Mouse (Mus musculus) R1 (cell line): ENCODE measurements at regions not wholly inside any gene's neighbourhood (a gene's known extent, or its start where the extent isn't known, plus 50 kb on each side); places are given as distances from the start of the nearest gene placed in this dataset.

ENCODE experiments used
- DNase-seq: peaks from one replicate; pipeline ENCODE4 v3.0.0-alpha.2; 2018; ENCODE audit warnings: low read depth, low spot score

GRCm38 (mm10) chr10:87722244-87722643 lies 135.8 kb upstream of the Igf1 start:
- no peak for DNase-seq

- no peak for DNase-seq
Observed at GRCm38 (mm10) chr10:87732658-87733057, 125.4 kb upstream of the Igf1 start.

- no peak for DNase-seq
Observed at GRCm38 (mm10) chr10:87733241-87733640, 124.8 kb upstream of the Igf1 start.

GRCm38 (mm10) chr10:87740323-87740722 lies 117.7 kb upstream of the Igf1 start:
- DNase-seq: peak; percentile 2

- no peak for DNase-seq
Observed at GRCm38 (mm10) chr10:87742766-87743165, 115.3 kb upstream of the Igf1 start.

- DNase-seq: no peak
Observed at GRCm38 (mm10) chr10:87747846-87748552, 110.1 kb upstream of the Igf1 start.

- DNase-seq: no peak
Observed at GRCm38 (mm10) chr10:87748631-87749193, 109.4 kb upstream of the Igf1 start.

- no peak for DNase-seq
Observed at GRCm38 (mm10) chr10:87750321-87750720, 107.7 kb upstream of the Igf1 start.

GRCm38 (mm10) chr10:87750972-87751371 lies 107.1 kb upstream of the Igf1 start:
- DNase-seq: no peak

GRCm38 (mm10) chr10:87752117-87752516 lies 105.9 kb upstream of the Igf1 start:
- DNase-seq: no peak

- no peak for DNase-seq
Observed at GRCm38 (mm10) chr10:87753483-87753882, 104.6 kb upstream of the Igf1 start.

GRCm38 (mm10) chr10:87761528-87762030 lies 96.5 kb upstream of the Igf1 start:
- DNase-seq: no peak

GRCm38 (mm10) chr10:87787521-87787920 lies 70.5 kb upstream of the Igf1 start:
- no peak for DNase-seq

- no peak for DNase-seq
Observed at GRCm38 (mm10) chr10:87792346-87792745, 65.7 kb upstream of the Igf1 start.

- no peak for DNase-seq
Observed at GRCm38 (mm10) chr10:87803936-87804791, 53.9 kb upstream of the Igf1 start.

- DNase-seq: no peak
Observed at GRCm38 (mm10) chr10:87804792-87805082, 53.3 kb upstream of the Igf1 start.
